Mouse (Mus musculus): ENCODE measurements around the gene Tent4a.
A peak's percentile ranks its signal among the peaks of the same experiment; 100 is the strongest.

The Tent4a gene

GRCm38 (mm10) chr13:69481634-69482505 lies 52.5 kb downstream of the Tent4a start:
- DNase-seq (ENCODE audit: low read depth, low spot score), result no peak

GRCm38 (mm10) chr13:69481026-69481425 lies 53.4 kb downstream of the Tent4a start:
- DNase-seq (ENCODE audit: low read depth, low spot score), result no peak

- no peak for DNase-seq (ENCODE audit: low read depth, low spot score)
These were observed 54.5 kb downstream of the Tent4a start for GRCm38 (mm10) chr13:69479906-69480305.

DNA sequence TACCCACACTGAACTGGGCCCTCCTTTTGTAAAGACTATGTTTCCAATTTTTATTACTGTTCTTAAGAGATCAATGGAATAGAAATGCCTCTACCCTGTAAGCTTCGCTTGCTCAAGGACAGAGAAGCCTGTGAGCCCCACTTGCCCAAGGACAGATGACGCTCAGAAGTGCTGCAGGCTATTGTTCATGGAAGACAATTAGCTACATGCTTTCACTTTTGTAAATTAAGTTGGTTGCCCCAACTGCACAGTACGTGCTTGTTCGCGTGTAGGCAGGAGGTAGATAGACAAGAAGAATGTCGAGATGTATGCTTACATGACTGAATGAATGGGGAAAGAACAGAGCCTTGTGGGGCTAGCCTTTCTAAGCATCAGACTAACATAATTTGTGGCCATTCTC lies 55.7 kb downstream of the Tent4a start:
- no peak for DNase-seq (ENCODE audit: low read depth, low spot score)

DNA sequence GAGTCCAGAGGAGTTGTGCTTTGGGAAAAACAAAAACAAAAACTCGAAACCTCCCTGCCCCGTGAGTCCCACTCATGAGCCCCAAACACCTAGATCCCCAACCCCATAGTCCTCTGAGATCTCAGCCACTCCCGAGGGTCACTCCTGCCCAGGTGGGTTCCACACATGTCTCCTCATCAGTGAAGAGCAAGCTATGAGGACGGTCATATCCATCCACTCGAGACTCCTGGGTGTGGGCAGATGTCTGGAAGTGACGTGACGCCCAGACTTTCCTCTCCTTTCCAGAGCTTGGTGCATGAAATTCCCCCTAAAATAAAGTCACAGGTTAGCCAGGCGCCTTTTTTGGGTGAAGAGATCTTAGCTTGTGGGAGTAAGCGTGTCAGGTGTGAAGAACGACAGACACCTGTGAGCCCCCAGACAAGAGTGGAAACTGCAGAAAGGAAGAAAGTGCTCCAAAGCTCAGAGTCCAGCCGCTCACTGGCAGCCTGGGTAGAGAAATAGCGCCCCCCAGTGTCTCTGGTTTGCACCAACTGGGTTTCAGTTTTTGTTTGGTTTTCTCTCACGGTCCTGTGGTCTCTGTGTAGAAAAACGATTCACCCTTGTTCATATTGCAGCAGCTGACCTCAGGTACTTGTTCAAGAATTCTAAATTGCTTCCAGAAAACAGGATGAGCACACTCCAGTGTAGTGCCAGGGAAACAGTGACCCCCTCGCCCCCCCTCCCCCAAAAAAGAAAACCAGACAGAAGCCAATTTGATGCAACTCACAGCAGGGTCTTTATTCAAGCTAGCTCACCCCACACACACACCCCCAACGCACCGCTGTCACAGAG lies 73.6 kb downstream of the Tent4a start:
- DNase-seq (ENCODE audit: low read depth, low spot score), result peak; percentile 13

- no peak for DNase-seq (ENCODE audit: low read depth, low spot score)
These were observed 74.6 kb downstream of the Tent4a start for GRCm38 (mm10) chr13:69459657-69460458.

DNA sequence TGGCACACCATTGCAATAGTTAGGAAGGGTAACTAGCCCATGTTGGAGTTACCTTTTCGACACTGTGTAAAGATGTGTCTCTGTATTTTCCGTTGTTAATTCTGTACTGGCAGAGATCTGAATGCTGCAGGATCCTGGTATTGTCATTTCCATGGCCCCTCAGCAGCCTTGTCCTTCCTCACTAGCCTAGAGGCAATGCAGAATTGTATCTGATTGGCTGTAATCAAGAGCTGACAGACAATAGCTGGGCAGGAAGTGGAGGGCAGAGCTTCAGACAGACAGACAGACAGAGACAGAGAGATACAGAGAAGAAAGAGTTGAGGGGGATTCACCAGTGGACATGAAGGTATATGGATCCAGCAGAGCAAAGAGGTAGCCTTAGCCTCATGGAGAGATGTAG lies 75.5 kb downstream of the Tent4a start:
- DNase-seq (ENCODE audit: low read depth, low spot score), result no peak

DNA sequence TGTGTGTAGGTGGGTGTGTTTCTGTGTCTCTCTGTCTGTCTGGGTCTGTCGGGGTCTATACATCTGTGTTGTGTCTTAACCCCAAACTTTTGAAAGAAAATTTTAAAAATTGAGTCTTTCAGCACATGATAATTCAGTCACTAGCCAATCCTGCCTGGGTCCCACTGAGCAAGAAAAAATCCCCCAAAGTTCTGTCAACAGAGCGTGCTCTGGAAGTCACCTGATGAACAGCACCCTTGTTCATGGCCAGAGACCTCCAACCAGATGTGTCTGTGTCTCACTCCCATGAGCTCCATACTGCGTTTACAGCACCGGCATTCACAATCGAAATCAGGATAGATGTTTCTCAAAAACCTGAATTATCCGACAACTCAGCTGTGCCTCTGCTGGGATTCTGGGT lies 76.0 kb downstream of the Tent4a start:
- DNase-seq (ENCODE audit: low read depth, low spot score), result no peak

DNA sequence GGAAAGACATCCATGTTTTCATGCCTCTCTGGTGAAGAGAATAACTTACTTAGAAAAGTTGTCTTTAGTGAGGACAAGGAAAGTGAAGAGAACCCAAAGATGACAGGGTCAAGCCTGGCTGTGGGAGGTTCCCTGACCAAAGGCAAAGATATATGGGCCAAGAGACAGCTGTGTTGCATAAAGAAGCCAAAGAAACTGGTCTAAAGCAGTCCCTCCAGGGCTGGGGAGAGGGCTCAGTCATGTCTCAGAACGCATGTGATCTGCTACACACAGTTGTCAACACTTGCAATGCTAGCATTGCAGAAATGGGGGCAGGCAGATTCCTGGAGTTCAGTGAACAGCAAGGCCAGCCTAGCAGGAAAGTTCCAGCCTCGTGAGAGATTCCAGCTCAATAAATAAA lies 77.3 kb downstream of the Tent4a start:
- DNase-seq (ENCODE audit: low read depth, low spot score), result no peak

DNA sequence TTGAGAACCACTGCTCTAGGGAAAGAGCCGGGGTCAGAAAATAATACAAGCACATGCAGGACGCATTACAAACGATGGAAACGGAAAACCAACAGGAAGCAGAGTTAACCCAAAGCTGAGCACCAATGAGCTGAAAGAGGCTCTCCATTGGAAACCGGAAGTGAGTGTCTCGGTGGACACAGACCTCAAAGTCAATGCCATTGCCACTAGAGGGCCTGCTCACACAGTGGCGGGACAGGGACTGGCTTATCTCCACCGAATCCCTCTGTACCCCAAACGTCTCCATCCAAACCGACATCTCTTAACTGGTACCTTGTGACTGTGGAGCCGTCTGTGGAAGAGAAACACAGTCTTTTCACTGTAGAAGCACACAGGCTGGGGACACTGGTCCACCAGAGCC lies 77.8 kb downstream of the Tent4a start:
- no peak for DNase-seq (ENCODE audit: low read depth, low spot score)

- DNase-seq (ENCODE audit: low read depth, low spot score), result no peak
These were observed 78.8 kb downstream of the Tent4a start for GRCm38 (mm10) chr13:69455476-69456175.

All from 3T3-L1 (cell line).